Mouse (Mus musculus): ENCODE results near the gene Gabarapl2.

GRCm38 (mm10) chr8:111932580-111933336, 7.7 kb upstream of the Gabarapl2 start:
- no peak for TF ChIP-seq POLR2A (IDR thresholded peaks at IDR 0.05; ENCODE audit: low read depth, low read length)
- no peak for TF ChIP-seq CTCF (IDR thresholded peaks at IDR 0.05; ENCODE audit: borderline replicate concordance, insufficient read depth, low read length)

All from embryonic fibroblast, embryonic 13.5 days (primary cell).